Mouse (Mus musculus): Measurements from ENCODE around the gene Gm10778.

- TF ChIP-seq CTCF (IDR thresholded peaks at IDR 0.05; ENCODE audit: low read depth) (no peak), EP300 (IDR thresholded peaks at IDR 0.05; ENCODE audit: low read depth) (no peak)
These were observed 6.7 kb upstream of the Gm10778 start for GRCm38 (mm10) chr10:81641978-81642647.
